Mouse (Mus musculus): Measurements from ENCODE around the gene Poc1b. TPM values are rescaled to one million over a fixed set of nuclear protein-coding genes. Genes with fewer than 3 reads are reported as not detected.
A peak's percentile ranks its signal among the peaks of the same experiment; 100 is the strongest.

The Poc1b gene
- polyA plus RNA-seq, 2 experiments: 5.6 to 5.9 TPM

GRCm38 (mm10) chr10:99196556-99196955 lies 89.7 kb downstream of the Poc1b start:
- no peaks in the 10 kb centered on the region for H3K27me3 ChIP-seq (ENCODE audit: control insufficient read depth, insufficient read depth, low read length)
- no peak for ATAC-seq (ENCODE audit: insufficient read depth)

GRCm38 (mm10) chr10:99197125-99197524 lies 90.3 kb downstream of the Poc1b start:
- no peak for TF ChIP-seq EP300 (IDR thresholded peaks at IDR 0.05; ENCODE audit: low read depth)
- TF ChIP-seq CTCF (IDR thresholded peaks at IDR 0.05; ENCODE audit: low read depth): no peak
- no peaks in the 10 kb centered on the region for H3K27me3 ChIP-seq (ENCODE audit: control insufficient read depth, insufficient read depth, low read length)
- no peaks in the 10 kb centered on the region for H3K9me3 ChIP-seq (ENCODE audit: control insufficient read depth, low read length)
- H3K36me3 ChIP-seq (replicated peaks; ENCODE audit: control insufficient read depth, insufficient read depth, low read depth): no peaks in the 10 kb centered on the region
- peaks cover 0 to 17% of the 10 kb centered on the region in 2 experiments; a peak in 3 of 4 replicates for H3K4me1 ChIP-seq (replicated peaks; ENCODE audit: control insufficient read depth in 2 of 2, insufficient read depth in 2 of 2, low read length in 1 of 2)
- no peak overlapping the region for H3K4me2 ChIP-seq (ENCODE audit: low read depth)
- H3K4me3 ChIP-seq (ENCODE audit: insufficient read depth in 1 of 2, low read depth in 2 of 2, low read length in 2 of 2): no peak overlapping the region
- no peak overlapping the region for H3K9ac ChIP-seq (replicated peaks)
- H3K27ac ChIP-seq: no peak overlapping the region
- 75% methylated on average over 8 of the region's 8 CpGs for WGBS (ENCODE audit: insufficient replicate concordance)
- DNase-seq (ENCODE audit: low read depth in 3 of 3, low spot score in 3 of 3) (no peak), ATAC-seq (ENCODE audit: insufficient read depth) (no peak)

More at GRCm38 (mm10) chr10:99196556-99196955, 89.7 kb downstream of the Poc1b start:
- Histone ChIP-seq H3K27ac (no peak overlapping the region), H3K4me2 (ENCODE audit: low read depth) (no peak overlapping the region), H3K4me1 (replicated peaks; ENCODE audit: control insufficient read depth in 2 of 2, insufficient read depth in 2 of 2, low read length in 1 of 2) (peaks cover 0 to 17% of the 10 kb centered on the region in 2 experiments; a peak in 3 of 4 replicates), H3K9ac (replicated peaks) (no peak overlapping the region), H3K9me3 (ENCODE audit: control insufficient read depth, low read length) (no peaks in the 10 kb centered on the region), H3K36me3 (replicated peaks; ENCODE audit: control insufficient read depth, insufficient read depth, low read depth) (no peaks in the 10 kb centered on the region), H3K4me3 (ENCODE audit: insufficient read depth in 1 of 2, low read depth in 2 of 2, low read length in 2 of 2) (no peak overlapping the region)
- WGBS (ENCODE audit: insufficient replicate concordance): 78% methylated on average over 13 of the region's 13 CpGs
- no peak for DNase-seq (ENCODE audit: low read depth in 3 of 3, low spot score in 3 of 3)
- TF ChIP-seq EP300 (IDR thresholded peaks at IDR 0.05; ENCODE audit: low read depth) (no peak), CTCF (IDR thresholded peaks at IDR 0.05; ENCODE audit: low read depth) (no peak)

GRCm38 (mm10) chr10:99197607-99198305 lies 90.9 kb downstream of the Poc1b start:
- Histone ChIP-seq H3K9ac (replicated peaks) (no peak overlapping the region), H3K27me3 (ENCODE audit: control insufficient read depth, insufficient read depth, low read length) (no peaks in the 10 kb centered on the region), H3K36me3 (replicated peaks; ENCODE audit: control insufficient read depth, insufficient read depth, low read depth) (no peaks in the 10 kb centered on the region), H3K4me1 (replicated peaks; ENCODE audit: control insufficient read depth in 2 of 2, insufficient read depth in 2 of 2, low read length in 1 of 2) (peaks cover 0 to 21% of the 10 kb centered on the region in 2 experiments; a peak in 3 of 4 replicates), H3K9me3 (ENCODE audit: control insufficient read depth, low read length) (no peaks in the 10 kb centered on the region), H3K4me2 (ENCODE audit: low read depth) (no peak overlapping the region), H3K27ac (no peak overlapping the region), H3K4me3 (ENCODE audit: insufficient read depth in 1 of 2, low read depth in 2 of 2, low read length in 2 of 2) (no peak overlapping the region)
- 41% methylated on average over 9 of the region's 9 CpGs for WGBS (ENCODE audit: insufficient replicate concordance)
- TF ChIP-seq CTCF (IDR thresholded peaks at IDR 0.05; ENCODE audit: low read depth) (no peak), EP300 (IDR thresholded peaks at IDR 0.05; ENCODE audit: low read depth) (no peak)
- ATAC-seq (ENCODE audit: insufficient read depth) (peak; percentile 85), DNase-seq (ENCODE audit: low read depth in 3 of 3, low spot score in 3 of 3) (peak in 2 of 3 experiments; percentile 29 to 30)

DNA sequence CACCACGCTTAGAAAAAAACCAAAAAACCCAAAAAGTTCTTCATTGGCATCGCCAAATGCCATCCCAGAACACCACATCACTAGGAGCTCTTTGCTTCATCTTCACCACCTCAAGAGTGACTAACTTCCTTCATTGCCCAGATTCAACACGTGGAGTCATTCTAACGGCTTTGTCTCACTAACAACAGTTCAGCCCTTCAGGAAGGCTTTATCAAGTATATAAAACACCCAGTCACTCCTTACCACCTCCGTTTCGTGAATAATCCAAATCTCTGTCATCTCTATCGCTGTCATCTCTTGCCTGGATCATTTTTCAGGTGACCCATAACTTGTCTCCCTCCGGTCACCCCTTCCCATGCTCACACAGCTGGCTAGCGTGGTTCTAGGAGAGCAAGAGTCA lies 92.1 kb downstream of the Poc1b start:
- no peak overlapping the region for H3K9ac ChIP-seq (replicated peaks)
- H3K4me1 ChIP-seq (replicated peaks; ENCODE audit: control insufficient read depth in 2 of 2, insufficient read depth in 2 of 2, low read length in 1 of 2): peaks cover 0 to 24% of the 10 kb centered on the region in 2 experiments; a peak in 3 of 4 replicates
- H3K4me3 ChIP-seq (ENCODE audit: insufficient read depth in 1 of 2, low read depth in 2 of 2, low read length in 2 of 2): no peak overlapping the region
- H3K9me3 ChIP-seq (ENCODE audit: control insufficient read depth, low read length): no peaks in the 10 kb centered on the region
- TF ChIP-seq CTCF (IDR thresholded peaks at IDR 0.05; ENCODE audit: low read depth): no peak
- no peak for TF ChIP-seq EP300 (IDR thresholded peaks at IDR 0.05; ENCODE audit: low read depth)
- no peak overlapping the region for H3K27ac ChIP-seq
- H3K27me3 ChIP-seq (ENCODE audit: control insufficient read depth, insufficient read depth, low read length): no peaks in the 10 kb centered on the region
- H3K36me3 ChIP-seq (replicated peaks; ENCODE audit: control insufficient read depth, insufficient read depth, low read depth): no peaks in the 10 kb centered on the region
- DNase-seq (ENCODE audit: low read depth in 3 of 3, low spot score in 3 of 3): no peak
- ATAC-seq (ENCODE audit: insufficient read depth): no peak
- H3K4me2 ChIP-seq (ENCODE audit: low read depth): no peak overlapping the region
- WGBS (ENCODE audit: insufficient replicate concordance): 70% methylated on average over 9 of the region's 9 CpGs

GRCm38 (mm10) chr10:99200944-99201343 lies 94.1 kb downstream of the Poc1b start:
- Histone ChIP-seq H3K27ac (no peak overlapping the region), H3K9me3 (ENCODE audit: control insufficient read depth, low read length) (no peaks in the 10 kb centered on the region), H3K4me1 (replicated peaks; ENCODE audit: control insufficient read depth in 2 of 2, insufficient read depth in 2 of 2, low read length in 1 of 2) (peaks cover 0 to 23% of the 10 kb centered on the region in 2 experiments; a peak in 3 of 4 replicates), H3K4me2 (ENCODE audit: low read depth) (no peak overlapping the region), H3K4me3 (ENCODE audit: insufficient read depth in 1 of 2, low read depth in 2 of 2, low read length in 2 of 2) (no peak overlapping the region), H3K27me3 (ENCODE audit: control insufficient read depth, insufficient read depth, low read length) (no peaks in the 10 kb centered on the region), H3K9ac (replicated peaks) (no peak overlapping the region), H3K36me3 (replicated peaks; ENCODE audit: control insufficient read depth, insufficient read depth, low read depth) (no peaks in the 10 kb centered on the region)
- ATAC-seq (ENCODE audit: insufficient read depth): no peak
- no peak for TF ChIP-seq EP300 (IDR thresholded peaks at IDR 0.05; ENCODE audit: low read depth)
- TF ChIP-seq CTCF (IDR thresholded peaks at IDR 0.05; ENCODE audit: low read depth): no peak
- DNase-seq (ENCODE audit: low read depth in 3 of 3, low spot score in 3 of 3): no peak
- 69% methylated on average over 5 of the region's 5 CpGs for WGBS (ENCODE audit: insufficient replicate concordance)
